Mouse (Mus musculus) common myeloid progenitor, adult 5-6 weeks (primary cell): Measurements from ENCODE around the gene Oaz2. TPM values are rescaled to one million over a fixed set of nuclear protein-coding genes. Genes with fewer than 3 reads are reported as not detected.

Experiments used
- ATAC-seq: replicated peaks from 2 replicates; pipeline ENCODE4 v1.8.0; 2016; ENCODE audit warnings: low read depth, mild to moderate bottlenecking, moderate TSS enrichment, inconsistent platforms; ENCODE audit not compliant: poor library complexity, severe bottlenecking
- total RNA-seq: library from RNA; stranded (forward); fragments of 200-1000, 187-1606 nt; gene quantifications from 2 replicates; pipeline ENCODE4 v1.2.3, GENCODE M21; 2017

The Oaz2 gene
- total RNA-seq: 40.1 and 45.3 TPM in 2 replicates

GRCm38 (mm10) chr9:65667701-65668100 is at the start of gene Oaz2:
TSS of gene Oaz2 (plus strand) at chr9:65668001.
- ATAC-seq: no peak

- no peak for ATAC-seq
These were observed 48.5 kb upstream of the Oaz2 start for GRCm38 (mm10) chr9:65619311-65619710.

GRCm38 (mm10) chr9:65621196-65621595 is 46.6 kb upstream of the Oaz2 start:
- ATAC-seq: no peak

GRCm38 (mm10) chr9:65621666-65622065 is 46.1 kb upstream of the Oaz2 start:
- ATAC-seq: no peak

- ATAC-seq: no peak
These were observed 45.0 kb upstream of the Oaz2 start for GRCm38 (mm10) chr9:65622826-65623225.

GRCm38 (mm10) chr9:65624266-65624665 is 43.5 kb upstream of the Oaz2 start:
- no peak for ATAC-seq

- no peak for ATAC-seq
These were observed 38.6 kb upstream of the Oaz2 start, which contains the start of gene Rbpms2 for GRCm38 (mm10) chr9:65629025-65629766. TSS of gene Rbpms2 (plus strand) at chr9:65629648.

- ATAC-seq: 0 out of 2 replicates have a peak, but pooled peaks have one; percentile 5
These were observed 37.8 kb upstream of the Oaz2 start for GRCm38 (mm10) chr9:65629767-65630630.

GRCm38 (mm10) chr9:65630631-65631353 is 37.0 kb upstream of the Oaz2 start:
- ATAC-seq: no peak

GRCm38 (mm10) chr9:65631354-65632021 is 36.3 kb upstream of the Oaz2 start:
- ATAC-seq: peak; percentile 55

GRCm38 (mm10) chr9:65635766-65636165 is 32.0 kb upstream of the Oaz2 start:
- ATAC-seq: no peak

- no peak for ATAC-seq
These were observed 30.9 kb upstream of the Oaz2 start for GRCm38 (mm10) chr9:65636926-65637325.

GRCm38 (mm10) chr9:65639065-65639464 is 28.7 kb upstream of the Oaz2 start:
- no peak for ATAC-seq

GRCm38 (mm10) chr9:65640838-65641410 is 26.9 kb upstream of the Oaz2 start:
- ATAC-seq: no peak

GRCm38 (mm10) chr9:65641446-65642052 is 26.3 kb upstream of the Oaz2 start:
- no peak for ATAC-seq

- no peak for ATAC-seq
These were observed 25.3 kb upstream of the Oaz2 start for GRCm38 (mm10) chr9:65642546-65642945.

- ATAC-seq: no peak
These were observed 22.8 kb upstream of the Oaz2 start for GRCm38 (mm10) chr9:65644960-65645359.

- ATAC-seq: no peak
These were observed 21.8 kb upstream of the Oaz2 start for GRCm38 (mm10) chr9:65645984-65646383.

- no peak for ATAC-seq
These were observed 21.0 kb upstream of the Oaz2 start for GRCm38 (mm10) chr9:65646782-65647181.
